Mouse (Mus musculus) lung, embryonic 14.5 days (tissue): ENCODE measurements at regions not wholly inside any gene's neighbourhood (a gene's known extent, or its start where the extent isn't known, plus 50 kb on each side); places are given as distances from the start of the nearest gene placed in this dataset.

ENCODE experiments used
- ATAC-seq: fragments of 200-750 bp; cut with Nextera tagmentation; 2 replicates; pipeline ENCODE4 v1.8.0; 2017; ENCODE audit warnings: mild to moderate bottlenecking, moderate TSS enrichment, moderate library complexity; ENCODE audit not compliant: insufficient read depth
- DNase-seq: peaks from one replicate; pipeline ENCODE4 v3.0.0-alpha.2; 2015
- H3K27ac ChIP-seq: fragments of 300-500 bp; sonication (generic); 2 replicates; pipeline ENCODE4 v1.5.1; 2014; ENCODE audit warnings: low read depth, mild to moderate bottlenecking, moderate library complexity
- H3K27me3 ChIP-seq: fragments of 300-500 bp; sonication (generic); 2 replicates; pipeline ENCODE4 v1.6.1; 2014; ENCODE audit warnings: low read length, control low read depth; ENCODE audit not compliant: insufficient read depth
- H3K36me3 ChIP-seq: fragments of 300-500 bp; sonication (generic); 2 replicates; pipeline ENCODE4 v1.6.1; 2014; ENCODE audit warnings: control low read depth; ENCODE audit not compliant: insufficient read depth
- H3K4me1 ChIP-seq: fragments of 300-500 bp; sonication (generic); 2 replicates; pipeline ENCODE4 v1.6.1; 2014; ENCODE audit warnings: antibody characterized with exemption, control low read depth; ENCODE audit not compliant: insufficient read depth
- H3K4me2 ChIP-seq: fragments of 300-500 bp; sonication (generic); 2 replicates; pipeline ENCODE4 v1.6.1; 2014; ENCODE audit warnings: mild to moderate bottlenecking
- H3K4me3 ChIP-seq: fragments of 300-500 bp; sonication (generic); 2 replicates; pipeline ENCODE4 v1.5.1; 2014; ENCODE audit warnings: low read depth, low read length
- H3K9ac ChIP-seq: fragments of 300-500 bp; sonication (generic); 2 replicates; pipeline ENCODE4 v1.6.1; 2014
- H3K9me3 ChIP-seq: fragments of 300-500 bp; sonication (generic); 2 replicates; pipeline ENCODE4 v1.6.1; 2016; ENCODE audit warnings: low read depth, low read length, control low read depth
- CTCF ChIP-seq: IDR thresholded peaks from 2 replicates; pipeline ENCODE4 v1.5.1; 2016; ENCODE audit warnings: antibody characterized with exemption, low read depth
- WGBS: fragments of 180-500 bp; shearing (Covaris S2); extraction: QIAGEN DNeasy Blood & Tissue Kit; methylation state at CpG from one replicate; pipeline ENCODE4 v1.1.7; 2014; 5-methylcytosine and 5-hydroxymethylcytosine counted together

DNA sequence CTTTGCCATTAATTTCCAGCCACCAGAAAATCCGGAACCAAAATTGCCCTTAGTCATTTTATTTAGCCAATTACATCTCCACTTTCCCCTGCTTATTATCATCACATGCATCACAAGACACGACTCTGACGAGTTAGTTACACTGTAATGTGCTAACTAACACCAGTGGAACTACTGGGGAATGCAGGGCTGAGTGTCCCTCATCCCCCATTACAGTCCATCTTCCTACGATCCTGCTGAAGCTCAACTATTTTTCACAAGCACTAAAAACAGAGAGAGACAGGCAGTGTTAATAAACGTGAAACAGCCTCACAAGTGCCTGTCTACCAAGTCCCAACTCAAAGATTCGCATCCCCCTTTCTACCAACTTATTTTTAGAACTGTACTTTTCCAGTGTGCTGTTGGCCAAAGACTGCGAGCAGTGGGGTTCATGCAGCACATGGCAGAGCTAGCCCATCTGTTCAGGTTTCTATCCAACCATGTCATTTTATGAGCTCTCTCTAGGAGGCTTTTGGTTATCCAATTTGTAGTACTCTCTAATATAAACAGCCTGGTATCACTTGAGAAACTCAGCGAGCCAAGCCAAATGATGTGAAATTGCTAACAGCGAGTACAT lies 452.0 kb upstream of the Gcfc2 start:
- Histone ChIP-seq H3K4me1 (no peaks in the 10 kb centered on the region), H3K27ac (no peak overlapping the region), H3K36me3 (no peaks in the 10 kb centered on the region), H3K4me2 (no peak overlapping the region), H3K9me3 (no peaks in the 10 kb centered on the region), H3K9ac (no peak overlapping the region), H3K27me3 (no peaks in the 10 kb centered on the region), H3K4me3 (no peak overlapping the region)
- TF ChIP-seq CTCF: no peak
- 64% methylated on average over 9 of the region's 9 CpGs for WGBS
- ATAC-seq (no peak), DNase-seq (no peak)

DNA sequence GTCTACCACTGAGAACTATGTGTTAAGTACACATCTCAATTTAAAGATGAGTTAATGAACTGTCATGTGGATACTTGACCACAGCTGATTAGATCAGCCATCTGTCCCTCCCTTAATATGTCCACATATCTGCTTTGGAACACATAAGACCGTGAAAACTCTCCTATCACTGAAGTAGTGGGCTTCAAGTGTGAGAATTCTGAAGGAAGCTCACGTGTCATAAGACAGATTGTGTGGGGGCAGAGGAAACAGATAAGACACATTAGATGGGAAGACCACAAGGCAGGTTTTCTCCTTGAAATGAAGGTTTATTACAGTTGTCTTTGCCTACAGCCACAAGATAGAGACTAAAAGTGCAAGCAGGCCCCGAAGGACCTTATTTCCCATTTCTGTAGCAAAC lies 451.0 kb upstream of the Gcfc2 start:
- Histone ChIP-seq H3K36me3 (no peaks in the 10 kb centered on the region), H3K9ac (no peak overlapping the region), H3K27ac (no peak overlapping the region), H3K4me3 (no peak overlapping the region), H3K4me2 (no peak overlapping the region), H3K9me3 (no peaks in the 10 kb centered on the region), H3K27me3 (no peaks in the 10 kb centered on the region), H3K4me1 (no peaks in the 10 kb centered on the region)
- no peak for ATAC-seq
- 59% methylated on average over 3 of the region's 3 CpGs for WGBS
- DNase-seq: no peak
- TF ChIP-seq CTCF: no peak

DNA sequence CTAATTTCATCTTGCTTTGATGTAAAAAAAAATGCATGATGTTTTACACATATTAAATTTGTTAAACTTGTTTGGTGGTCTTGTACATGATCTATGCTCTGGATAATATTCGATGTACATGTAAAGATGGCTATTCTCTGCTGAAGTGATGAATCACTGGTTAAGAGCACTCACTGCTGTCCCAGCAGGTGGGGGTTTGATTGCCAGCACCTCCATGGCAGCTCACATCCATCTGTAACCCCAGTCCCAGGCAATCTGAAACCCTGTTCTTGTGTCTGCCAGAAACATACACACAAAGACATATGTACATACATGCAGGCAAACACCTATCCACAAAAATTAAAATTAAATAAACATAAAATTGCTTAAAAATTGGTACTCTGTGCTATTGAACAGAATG lies 448.7 kb upstream of the Gcfc2 start:
- Histone ChIP-seq H3K27me3 (no peaks in the 10 kb centered on the region), H3K4me1 (no peaks in the 10 kb centered on the region), H3K27ac (no peak overlapping the region), H3K9me3 (no peaks in the 10 kb centered on the region), H3K9ac (no peak overlapping the region), H3K4me3 (no peak overlapping the region), H3K4me2 (no peak overlapping the region), H3K36me3 (no peaks in the 10 kb centered on the region)
- no peak for DNase-seq
- 91% methylated on average over 1 of the region's 1 CpGs for WGBS
- no peak for ATAC-seq
- TF ChIP-seq CTCF: no peak

DNA sequence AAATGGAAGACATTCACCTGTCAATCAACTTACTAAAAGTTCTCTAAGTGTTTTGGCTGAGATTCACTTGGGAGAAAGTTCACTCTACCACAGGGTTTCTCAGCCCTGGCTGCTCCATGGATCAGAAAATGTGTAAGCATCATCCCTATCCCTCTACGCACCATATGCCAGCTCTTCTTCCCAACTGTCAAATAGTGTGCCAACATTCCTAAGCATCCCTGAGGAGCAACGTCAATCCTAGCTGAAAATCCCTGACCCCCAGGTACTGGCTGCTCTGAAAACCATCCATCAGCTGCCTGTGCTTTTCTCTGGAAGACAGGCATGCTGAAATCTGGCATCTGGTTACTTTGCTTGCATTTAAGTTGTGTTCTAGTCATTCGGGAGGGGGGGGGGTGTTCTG lies 436.5 kb upstream of the Gcfc2 start:
- no peaks in the 10 kb centered on the region for H3K4me1 ChIP-seq
- no peak for TF ChIP-seq CTCF
- ATAC-seq: no peak
- H3K9ac ChIP-seq: no peak overlapping the region
- no peak for DNase-seq
- H3K36me3 ChIP-seq: no peaks in the 10 kb centered on the region
- H3K9me3 ChIP-seq: no peaks in the 10 kb centered on the region
- no peak overlapping the region for H3K4me3 ChIP-seq
- H3K27me3 ChIP-seq: no peaks in the 10 kb centered on the region
- no peak overlapping the region for H3K4me2 ChIP-seq
- H3K27ac ChIP-seq: no peak overlapping the region
- WGBS: 54% methylated on average over 3 of the region's 3 CpGs

DNA sequence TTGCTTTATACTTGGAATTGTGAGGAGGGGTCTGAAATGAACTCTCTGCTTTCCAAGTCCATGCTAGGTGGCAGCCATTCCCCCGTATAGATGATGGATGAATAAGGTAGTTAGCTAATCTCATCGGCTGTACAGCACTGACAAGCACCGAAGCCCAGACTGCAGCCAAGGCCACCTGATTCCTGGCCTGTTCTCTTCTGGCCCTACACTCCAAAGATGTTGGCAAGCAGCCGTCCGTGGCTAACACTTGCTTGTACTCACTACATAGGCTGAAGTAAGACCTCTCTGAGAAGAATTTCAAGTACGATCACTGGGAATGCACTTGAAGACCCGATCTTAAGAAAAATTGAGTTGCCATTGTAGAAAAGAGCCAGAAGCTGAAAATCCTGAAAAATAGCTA lies 427.2 kb upstream of the Gcfc2 start:
- Histone ChIP-seq H3K4me1 (no peaks in the 10 kb centered on the region), H3K4me3 (no peak overlapping the region), H3K36me3 (no peaks in the 10 kb centered on the region), H3K27ac (no peak overlapping the region), H3K4me2 (no peak overlapping the region), H3K9me3 (no peaks in the 10 kb centered on the region), H3K27me3 (no peaks in the 10 kb centered on the region), H3K9ac (no peak overlapping the region)
- peak; percentile 29 for DNase-seq
- ATAC-seq: no peak
- no peak for TF ChIP-seq CTCF
- 63% methylated on average over 7 of the region's 7 CpGs for WGBS

DNA sequence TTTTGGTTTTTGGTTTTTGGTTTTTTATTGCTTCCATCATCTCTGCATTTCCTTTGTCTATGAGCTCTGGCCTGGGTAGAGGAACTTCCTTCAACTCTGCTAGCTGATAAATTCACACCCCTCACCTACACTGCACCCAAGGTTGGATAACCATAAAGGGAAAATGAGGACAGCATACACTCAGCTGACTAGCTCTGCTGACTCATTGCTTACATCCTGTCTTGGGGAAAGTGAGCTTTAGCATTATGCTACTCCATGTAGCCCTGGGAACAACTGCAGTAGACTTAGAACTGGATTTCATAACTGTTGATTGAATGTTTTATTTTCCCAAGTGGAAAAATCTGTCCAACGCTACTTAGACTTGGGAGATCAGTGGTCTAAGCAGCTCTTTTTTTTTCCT lies 406.3 kb upstream of the Gcfc2 start:
- DNase-seq (no peak), ATAC-seq (no peak)
- 94% methylated on average over 1 of the region's 1 CpGs for WGBS
- Histone ChIP-seq H3K36me3 (no peaks in the 10 kb centered on the region), H3K27me3 (no peaks in the 10 kb centered on the region), H3K27ac (no peak overlapping the region), H3K4me3 (no peak overlapping the region), H3K9ac (no peak overlapping the region), H3K4me2 (no peak overlapping the region), H3K9me3 (no peaks in the 10 kb centered on the region), H3K4me1 (no peaks in the 10 kb centered on the region)
- no peak for TF ChIP-seq CTCF

DNA sequence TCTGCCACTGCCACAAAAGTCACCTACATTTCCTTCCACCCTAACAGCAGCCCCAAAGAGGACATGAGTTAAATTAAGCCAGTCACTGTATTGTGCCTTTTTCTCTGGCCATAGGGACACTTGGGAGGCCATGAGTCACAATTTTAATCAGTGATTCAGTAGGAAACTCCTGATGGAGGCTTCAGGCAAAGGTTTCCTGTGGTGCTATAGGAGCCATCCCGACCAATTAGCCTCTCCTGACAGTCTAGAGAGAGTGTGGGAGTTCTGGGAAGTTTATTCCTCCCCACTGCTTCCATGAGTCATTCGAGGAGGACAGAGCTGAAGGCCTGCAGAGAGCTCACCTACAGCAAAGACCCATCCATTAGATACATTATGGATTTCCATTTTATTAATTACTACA lies 361.2 kb upstream of the Gcfc2 start:
- no peak overlapping the region for H3K4me2 ChIP-seq
- WGBS: 46% methylated on average over 2 of the region's 2 CpGs
- TF ChIP-seq CTCF: no peak

DNA sequence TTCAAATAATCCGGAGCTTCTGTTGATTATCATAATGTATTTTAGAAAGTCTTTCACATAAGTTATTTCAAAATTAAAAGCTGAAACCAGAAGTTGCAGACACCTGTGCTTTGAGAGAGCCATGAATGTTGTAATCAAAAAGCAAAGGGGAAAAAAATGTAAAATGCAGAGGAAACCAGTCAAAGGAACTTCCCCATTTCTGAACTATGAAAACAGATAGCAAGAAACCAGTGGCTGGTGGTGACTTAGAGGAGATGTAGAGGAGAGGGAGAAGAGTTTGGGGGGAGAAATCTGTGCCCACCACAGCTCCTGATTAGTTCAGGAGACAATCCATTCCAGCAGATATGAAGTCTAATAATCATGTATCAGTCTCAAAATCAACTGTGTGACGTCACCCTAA lies 360.3 kb upstream of the Gcfc2 start:
- no peak overlapping the region for H3K27ac ChIP-seq
- no peaks in the 10 kb centered on the region for H3K36me3 ChIP-seq
- H3K9ac ChIP-seq: no peak overlapping the region
- WGBS: 76% methylated on average over 2 of the region's 2 CpGs
- H3K4me3 ChIP-seq: no peak overlapping the region
- no peaks in the 10 kb centered on the region for H3K27me3 ChIP-seq
- no peak for TF ChIP-seq CTCF
- H3K9me3 ChIP-seq: no peaks in the 10 kb centered on the region
- H3K4me1 ChIP-seq: no peaks in the 10 kb centered on the region
- no peak overlapping the region for H3K4me2 ChIP-seq
- no peak for DNase-seq
- no peak for ATAC-seq

More for the DNA sequence above, 361.2 kb upstream of the Gcfc2 start:
- Histone ChIP-seq H3K36me3 (no peaks in the 10 kb centered on the region), H3K9ac (no peak overlapping the region), H3K9me3 (no peaks in the 10 kb centered on the region), H3K4me3 (no peak overlapping the region), H3K27me3 (no peaks in the 10 kb centered on the region), H3K4me1 (no peaks in the 10 kb centered on the region), H3K27ac (no peak overlapping the region)
- no peak for DNase-seq
- no peak for ATAC-seq
